Mouse (Mus musculus): Measurements from ENCODE around the gene Idnk.
"Not testable (repeated sequence)": the region's sequence is repeated elsewhere in the genome, so short reads cannot be mapped to it uniquely, and the experiment has no call there.

The Idnk gene

GRCm38 (mm10) chr13:58146603-58147002, 10.8 kb upstream of the Idnk start:
- DNase-seq (ENCODE audit: extremely low read depth, low read depth): not testable (repeated sequence)

GRCm38 (mm10) chr13:58147760-58148159, 9.7 kb upstream of the Idnk start:
- no peak for DNase-seq (ENCODE audit: extremely low read depth, low read depth)

DNA sequence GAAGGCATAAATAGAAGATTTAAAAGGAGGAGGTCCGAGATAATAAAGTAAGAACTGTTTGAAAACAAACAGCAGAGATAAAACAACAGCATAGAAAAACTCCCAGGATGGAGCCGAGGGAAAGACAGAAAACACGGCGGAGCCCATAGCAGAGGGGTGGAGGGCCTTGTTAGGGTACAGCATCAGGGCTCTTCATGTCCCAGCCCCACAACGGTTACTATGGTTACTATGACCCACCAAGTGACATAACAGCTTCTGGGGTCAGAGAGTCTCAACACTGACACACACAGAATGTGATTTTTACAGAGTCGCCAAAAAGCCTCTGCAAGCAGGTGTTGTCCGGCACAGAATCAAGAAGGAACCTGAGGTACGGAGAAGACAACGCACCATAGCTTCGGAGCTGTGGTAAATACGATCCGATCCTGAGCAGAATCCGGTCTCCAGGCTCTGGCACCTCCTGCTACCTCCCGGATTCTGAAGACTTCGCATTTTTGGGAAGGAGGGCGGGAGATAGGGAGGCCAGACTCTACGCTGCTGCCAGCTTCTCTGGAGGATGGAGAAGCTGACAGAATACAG, 9.1 kb upstream of the Idnk start:
- DNase-seq (ENCODE audit: extremely low read depth, low read depth): peak; percentile 95

GRCm38 (mm10) chr13:58149033-58149558, 8.4 kb upstream of the Idnk start:
- DNase-seq (ENCODE audit: extremely low read depth, low read depth): peak; percentile 78

DNA sequence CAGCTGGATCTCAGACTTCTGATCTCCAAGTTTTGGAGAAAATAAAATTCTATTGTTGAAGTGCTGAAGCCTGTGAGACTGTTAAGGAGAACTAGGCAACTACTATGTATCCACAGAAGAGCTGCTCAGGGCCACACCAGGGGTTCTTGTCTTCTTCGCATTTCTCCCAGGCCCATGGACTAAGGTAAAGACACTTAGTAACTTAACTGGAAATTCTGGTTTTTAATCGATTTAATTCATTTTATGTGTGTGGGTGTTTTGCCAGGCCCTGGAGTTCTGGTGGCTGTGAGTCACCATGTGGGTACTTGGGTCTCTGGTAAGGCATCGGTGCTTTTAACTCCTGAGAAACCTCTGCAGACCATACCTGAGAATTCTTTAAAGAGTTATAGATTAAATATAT, 7.8 kb upstream of the Idnk start:
- DNase-seq (ENCODE audit: extremely low read depth, low read depth): peak; percentile 43

DNA sequence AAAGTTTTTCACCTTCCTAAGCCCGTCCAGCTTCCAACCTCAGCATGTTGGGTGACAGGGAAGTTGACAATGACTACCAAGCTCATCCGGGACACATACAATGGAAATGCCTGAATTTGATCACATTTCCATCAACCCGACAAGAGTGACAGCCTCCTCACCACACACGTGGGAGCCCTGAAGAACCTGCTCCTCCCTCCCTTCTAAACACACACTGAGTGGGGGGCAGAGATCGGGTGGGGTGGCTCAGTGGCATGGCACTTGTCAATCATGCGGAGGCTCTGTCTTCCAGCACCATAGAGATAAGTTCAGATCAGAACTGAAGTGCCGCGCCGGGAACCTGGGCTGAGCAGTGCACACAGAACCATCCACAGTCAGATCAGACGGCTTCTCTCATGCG, 7.0 kb upstream of the Idnk start:
- DNase-seq (ENCODE audit: extremely low read depth, low read depth): peak; percentile 42

- peak; percentile 59 for DNase-seq (ENCODE audit: extremely low read depth, low read depth)
These were observed 1.4 kb upstream of the Idnk start for GRCm38 (mm10) chr13:58156031-58156430.

DNA sequence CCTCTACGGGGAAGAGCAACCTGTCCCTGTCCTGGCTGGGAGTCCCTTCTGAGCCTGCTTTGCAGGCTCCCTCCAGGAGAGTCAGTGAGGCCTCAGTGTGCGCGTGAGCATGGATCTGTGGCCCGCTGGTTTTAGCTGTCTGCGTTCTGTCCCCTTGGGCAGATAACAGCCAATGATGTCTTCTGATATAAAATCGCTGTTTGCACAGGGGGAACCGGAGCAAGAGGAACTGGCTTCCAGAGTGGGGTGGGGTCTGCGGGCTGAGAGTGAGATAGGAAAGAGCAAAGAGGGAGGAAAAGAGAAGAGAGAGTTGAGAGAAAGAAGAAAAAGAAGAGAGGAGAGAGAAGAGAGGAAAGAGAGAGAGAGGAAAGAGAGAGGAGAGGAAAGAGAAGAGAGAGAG, 413 bp upstream of the Idnk start:
- peak; percentile 57 for DNase-seq (ENCODE audit: extremely low read depth, low read depth)

DNA sequence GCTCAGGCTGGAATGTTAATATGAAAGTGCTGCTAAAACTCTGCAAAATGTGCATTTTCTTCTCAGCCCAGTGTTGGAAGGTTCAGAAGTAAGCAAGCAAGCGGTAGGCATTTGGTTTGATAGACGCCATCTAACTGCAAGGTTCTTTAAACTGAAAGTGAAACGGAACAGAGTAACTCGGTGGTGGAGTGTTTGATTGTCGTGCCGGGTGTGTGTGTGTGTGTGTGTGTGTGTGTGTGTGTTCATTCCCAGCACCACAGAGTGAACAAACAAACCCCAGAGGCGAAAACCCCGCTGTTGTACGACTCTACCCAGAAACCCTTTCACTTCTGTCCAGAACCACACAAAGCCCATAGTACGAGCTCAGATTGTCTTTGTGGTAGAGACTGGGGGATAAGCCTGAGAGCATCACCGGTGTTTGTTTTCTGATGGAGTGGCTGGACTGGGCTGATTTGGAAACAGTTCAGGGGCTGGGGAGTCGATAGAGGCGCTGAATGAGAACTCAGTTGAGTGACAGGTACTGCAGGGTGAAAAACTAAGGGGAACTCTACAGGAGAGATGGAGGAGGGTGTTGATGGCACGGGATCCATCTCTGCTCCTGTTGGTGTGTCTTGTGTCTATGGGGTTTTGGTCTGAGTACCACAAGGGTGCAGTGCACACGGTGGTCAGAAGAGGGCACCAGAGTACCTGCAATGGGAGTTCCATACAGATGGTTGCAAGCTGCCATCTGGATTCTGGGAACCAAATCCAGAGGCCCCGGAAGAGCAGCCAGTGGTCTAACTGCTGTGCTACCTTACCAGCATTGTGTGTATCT, 857 bp downstream of the Idnk start:
- DNase-seq (ENCODE audit: extremely low read depth, low read depth): peak; percentile 93

- no peak for DNase-seq (ENCODE audit: extremely low read depth, low read depth)
These were observed 3.3 kb downstream of the Idnk start for GRCm38 (mm10) chr13:58160761-58161160.

GRCm38 (mm10) chr13:58163343-58163742, 5.9 kb downstream of the Idnk start:
- DNase-seq (ENCODE audit: extremely low read depth, low read depth): no peak

DNA sequence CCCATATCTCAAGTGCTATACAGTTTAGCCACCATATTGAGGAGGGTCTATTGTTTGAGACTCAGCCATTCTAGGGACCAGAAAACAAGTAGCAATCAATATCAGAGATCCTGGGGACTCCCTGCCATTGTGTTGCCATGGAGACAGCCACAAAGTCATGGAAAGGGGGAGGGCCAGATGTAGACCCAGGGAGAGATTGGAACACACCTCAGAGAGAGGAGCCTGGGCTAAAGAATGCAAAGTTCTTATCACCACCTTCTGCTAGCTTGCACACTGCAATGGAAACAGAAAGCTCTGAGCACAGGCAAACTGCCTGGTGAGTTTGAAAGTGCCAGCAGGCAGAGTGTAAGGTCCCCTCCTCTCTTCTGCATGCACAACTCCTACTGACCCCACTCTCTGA, 10.7 kb downstream of the Idnk start:
- DNase-seq (ENCODE audit: extremely low read depth, low read depth): no peak

- no peak for DNase-seq (ENCODE audit: extremely low read depth, low read depth)
These were observed 18.7 kb downstream of the Idnk start for GRCm38 (mm10) chr13:58176105-58176504.

GRCm38 (mm10) chr13:58177511-58178208, 20.2 kb downstream of the Idnk start:
- no peak for DNase-seq (ENCODE audit: extremely low read depth, low read depth)

DNA sequence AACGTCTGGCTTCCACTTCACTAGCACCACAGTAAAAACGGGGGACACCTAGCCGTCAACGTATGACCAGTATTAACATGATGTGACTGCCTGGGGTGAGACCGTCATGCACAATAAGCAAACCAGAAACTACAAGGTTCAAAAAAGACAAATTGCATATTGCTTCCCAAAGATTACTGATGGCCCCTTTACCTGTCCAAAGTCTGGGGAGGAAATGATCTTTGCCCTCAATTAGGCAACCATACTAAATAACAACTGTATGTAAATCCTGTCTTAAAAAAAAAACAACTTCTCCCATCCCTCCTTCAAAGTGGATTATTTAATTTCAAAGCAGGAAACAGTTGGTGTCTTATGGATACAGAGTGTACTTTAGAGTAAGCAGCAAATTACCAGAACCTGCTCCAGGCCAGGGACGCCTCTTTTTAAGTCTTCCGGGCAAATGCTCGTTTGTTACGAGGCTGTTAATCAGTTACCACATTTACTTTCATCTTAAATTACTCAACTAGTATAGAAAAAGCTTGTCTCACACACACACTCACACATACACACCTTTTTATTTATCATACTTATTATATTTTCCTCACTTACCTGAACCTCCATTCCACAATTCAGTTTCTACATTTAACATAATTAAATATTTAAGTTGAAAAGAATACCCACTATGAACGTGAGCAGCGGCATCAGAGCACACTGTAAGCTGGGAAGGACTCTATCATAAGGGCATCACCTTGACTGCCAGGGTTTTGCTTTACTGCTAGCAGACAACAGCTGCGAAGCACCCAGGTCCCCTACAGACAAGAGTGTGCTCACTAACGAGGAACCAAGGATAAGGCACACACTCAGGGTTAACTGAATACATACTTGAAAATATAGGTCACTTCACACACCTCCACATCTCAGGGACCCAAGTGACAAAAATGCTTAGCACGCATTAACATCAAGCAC, 24.4 kb downstream of the Idnk start:
- DNase-seq (ENCODE audit: extremely low read depth, low read depth): no peak

DNA sequence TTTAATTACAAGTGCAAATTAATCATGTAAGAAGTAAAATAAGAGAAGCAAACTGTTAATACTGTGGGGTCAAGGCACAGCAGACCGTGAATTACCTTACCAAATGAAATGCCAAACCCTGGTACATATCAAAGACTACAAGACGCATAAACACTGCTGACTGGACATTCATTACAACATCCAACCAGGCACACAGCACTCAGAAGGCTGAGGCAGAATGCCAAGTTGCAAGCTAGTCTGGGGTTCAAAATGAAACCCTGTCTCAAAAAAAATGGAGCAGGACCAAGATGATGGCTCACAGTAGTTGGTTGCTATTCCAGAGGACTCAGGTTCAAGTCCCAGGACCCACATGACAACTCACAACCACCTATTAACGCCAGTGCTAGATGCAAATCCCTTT, 26.7 kb downstream of the Idnk start:
- DNase-seq (ENCODE audit: extremely low read depth, low read depth): no peak

- DNase-seq (ENCODE audit: extremely low read depth, low read depth): no peak
These were observed 28.8 kb downstream of the Idnk start for GRCm38 (mm10) chr13:58186281-58186680.

DNA sequence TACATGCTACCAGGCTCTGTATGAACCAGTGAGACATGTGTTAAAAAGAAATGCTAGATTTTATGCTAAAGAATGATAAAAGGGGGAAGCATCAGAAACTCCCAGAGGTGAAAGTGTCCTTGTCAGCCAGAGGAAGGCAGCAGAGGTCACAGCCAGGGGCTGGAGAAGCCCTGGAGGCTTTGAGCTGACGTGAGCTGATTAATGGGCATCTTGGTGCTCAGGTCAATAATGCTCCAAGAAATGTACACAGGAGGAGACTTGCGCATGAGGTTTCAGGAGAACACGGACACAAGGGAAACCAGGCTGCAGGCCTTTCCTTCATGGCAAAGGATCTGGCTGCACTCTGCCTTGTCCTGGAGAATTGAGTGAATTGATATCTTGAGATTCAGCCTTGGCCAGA, 30.3 kb downstream of the Idnk start:
- no peak for DNase-seq (ENCODE audit: extremely low read depth, low read depth)

DNA sequence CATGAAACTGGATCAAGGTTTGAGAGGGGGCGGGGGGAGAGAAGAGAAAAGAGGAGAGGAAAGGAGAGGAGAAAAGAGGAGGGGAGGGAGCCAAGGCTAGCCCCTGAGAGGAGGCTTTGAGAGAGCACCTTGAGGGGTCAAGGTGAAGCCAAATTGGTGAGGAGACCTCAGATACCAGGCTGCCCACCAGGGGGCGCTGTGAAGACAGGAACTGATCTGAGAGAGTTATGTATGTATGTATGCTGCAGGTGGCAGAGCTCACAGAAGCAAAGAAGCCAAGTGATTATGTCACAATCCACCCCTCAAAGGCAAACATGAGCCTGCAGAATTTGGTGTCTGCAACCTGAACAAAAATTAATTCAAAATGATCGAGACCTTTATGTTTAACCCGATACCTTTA, 31.0 kb downstream of the Idnk start:
- DNase-seq (ENCODE audit: extremely low read depth, low read depth): peak; percentile 52

GRCm38 (mm10) chr13:58189473-58189872, 32.0 kb downstream of the Idnk start:
- DNase-seq (ENCODE audit: extremely low read depth, low read depth): no peak

DNA sequence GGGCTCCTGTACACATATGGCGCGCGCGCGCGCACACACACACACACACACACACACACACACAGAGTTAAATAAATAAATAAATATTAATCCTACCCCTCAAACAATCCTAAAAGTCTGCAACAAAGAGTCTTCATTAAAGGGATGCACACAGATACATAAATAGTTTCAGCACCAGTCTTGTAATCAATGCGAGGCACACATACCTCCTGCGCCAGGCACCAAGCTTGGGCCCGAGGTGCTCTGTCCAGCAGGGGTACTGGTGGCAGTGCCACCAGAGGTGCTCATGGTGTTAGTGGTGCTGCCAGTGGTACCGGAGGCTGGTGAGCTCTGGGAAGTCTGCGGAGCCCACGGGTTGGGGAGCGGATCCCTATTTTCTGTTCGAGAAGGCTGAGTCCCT, 34.1 kb downstream of the Idnk start:
- DNase-seq (ENCODE audit: extremely low read depth, low read depth): no peak
